Mouse (Mus musculus) left cerebral cortex, adult 2 months (tissue): ENCODE data around the gene Cavin1. TPM values are rescaled to one million over a fixed set of nuclear protein-coding genes. Genes with fewer than 3 reads are reported as not detected.

ENCODE experiments used
- DNase-seq, 2 experiments: peaks; one replicate each; pipeline ENCODE4 v3.0.0; 2021 to 2022; ENCODE audit warnings: low spot score in 2 of 2, mixed read lengths in 1 of 2; ENCODE audit errors: extremely low spot score in 1 of 2
- H3K27ac ChIP-seq: fragments of 200-600 bp; 2 replicates; pipeline ENCODE4 v1.8.1; 2022
- H3K4me3 ChIP-seq: fragments of 200-600 bp; 2 replicates; pipeline ENCODE4 v1.8.1; 2022
- CTCF ChIP-seq: fragments of 200-600 bp; IDR thresholded peaks from 2 replicates; pipeline ENCODE4 v1.8.1; 2022; ENCODE audit warnings: antibody characterized with exemption, mild to moderate bottlenecking, moderate library complexity
- intact Hi-C: fragments of 180-260 bp; cut with DNase I; formaldehyde crosslinking; loops from one replicate; pipeline ENCODE4 v1.15.1; 2025
- total RNA-seq, 2 experiments: library from RNA; stranded (reverse); gene quantifications; 2 replicates each; pipeline ENCODE4 v1.2.3; 2021

Cavin1 gene
- total RNA-seq, 2 experiments from 2014 or later, result 19.2 to 22.2 TPM

- no peak for DNase-seq
- Histone ChIP-seq H3K4me3 (no peak overlapping the region), H3K27ac (no peak overlapping the region)
- no peak for TF ChIP-seq CTCF
- intact Hi-C loops, result no loop called here
Observed at GRCm38 (mm10) chr11:100964180-100964579, 6.5 kb downstream of the Cavin1 start.

- no peak overlapping the region for H3K4me3 ChIP-seq
- intact Hi-C loops, result no loop called here
- no peak for TF ChIP-seq CTCF
- H3K27ac ChIP-seq, result no peak overlapping the region
- no peak for DNase-seq
Observed at GRCm38 (mm10) chr11:100963647-100964046, 7.0 kb downstream of the Cavin1 start.

- H3K27ac ChIP-seq, result no peak overlapping the region
- TF ChIP-seq CTCF, result no peak
- DNase-seq, result no peak
- H3K4me3 ChIP-seq, result no peak overlapping the region
- intact Hi-C loops, result no loop called here
Observed at GRCm38 (mm10) chr11:100962371-100962911, 8.2 kb downstream of the Cavin1 start.

DNA sequence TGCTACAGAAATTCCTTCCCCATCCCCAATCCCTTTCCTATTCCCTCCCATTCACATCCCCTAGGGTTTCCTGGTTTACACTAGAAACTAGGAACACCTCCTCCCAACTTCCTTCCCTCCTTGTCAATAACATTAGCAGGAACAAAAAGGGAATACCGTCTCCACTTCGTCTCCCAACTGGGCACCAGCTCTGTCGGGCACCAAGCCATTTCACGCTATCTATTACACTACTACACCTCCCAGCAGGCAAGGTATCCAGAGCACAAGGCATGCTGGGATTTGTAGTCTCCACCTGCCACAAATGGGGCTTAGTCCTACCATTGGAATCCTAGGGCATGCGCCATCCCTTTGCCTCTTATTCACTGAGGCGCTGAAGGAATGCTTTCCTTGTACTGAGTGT lies 10.1 kb downstream of the Cavin1 start:
- peak in 1 of 2 experiments; percentile 18 for DNase-seq
- intact Hi-C loops, result no loop called here
- no peak for TF ChIP-seq CTCF
- no peak overlapping the region for H3K27ac ChIP-seq
- H3K4me3 ChIP-seq, result no peak overlapping the region

GRCm38 (mm10) chr11:100959826-100960225 lies 10.9 kb downstream of the Cavin1 start:
- TF ChIP-seq CTCF, result no peak
- no peak for DNase-seq
- intact Hi-C loops, result loop anchor here (1.0 to 5.0 kb wide), 4 partner anchors 67 to 389 kb away; no protein-coding TSS in a partner anchor
- H3K4me3 ChIP-seq, result no peak overlapping the region
- peak overlapping the region; percentile 12; the same call in 1 of the 2 replicates for H3K27ac ChIP-seq

GRCm38 (mm10) chr11:100959464-100959810 lies 11.2 kb downstream of the Cavin1 start:
- intact Hi-C loops, result loop anchor here (1.0 to 5.0 kb wide), 4 partner anchors 66 to 389 kb away; no protein-coding TSS in a partner anchor
- H3K4me3 ChIP-seq, result no peak overlapping the region; the same call in 1 of the 2 replicates
- peak; percentile 82 for TF ChIP-seq CTCF
- peak in 1 of 2 experiments; percentile 57 for DNase-seq
- no peak overlapping the region for H3K27ac ChIP-seq

GRCm38 (mm10) chr11:100958613-100959463 lies 11.8 kb downstream of the Cavin1 start:
- H3K4me3 ChIP-seq, result peak overlapping the region; percentile 22; the same call in 1 of the 2 replicates
- intact Hi-C loops, result loop anchor here (1.0 to 5.0 kb wide), 4 partner anchors 66 to 388 kb away; no protein-coding TSS in a partner anchor
- H3K27ac ChIP-seq, result no peak overlapping the region
- no peak for DNase-seq
- TF ChIP-seq CTCF, result no peak

DNA sequence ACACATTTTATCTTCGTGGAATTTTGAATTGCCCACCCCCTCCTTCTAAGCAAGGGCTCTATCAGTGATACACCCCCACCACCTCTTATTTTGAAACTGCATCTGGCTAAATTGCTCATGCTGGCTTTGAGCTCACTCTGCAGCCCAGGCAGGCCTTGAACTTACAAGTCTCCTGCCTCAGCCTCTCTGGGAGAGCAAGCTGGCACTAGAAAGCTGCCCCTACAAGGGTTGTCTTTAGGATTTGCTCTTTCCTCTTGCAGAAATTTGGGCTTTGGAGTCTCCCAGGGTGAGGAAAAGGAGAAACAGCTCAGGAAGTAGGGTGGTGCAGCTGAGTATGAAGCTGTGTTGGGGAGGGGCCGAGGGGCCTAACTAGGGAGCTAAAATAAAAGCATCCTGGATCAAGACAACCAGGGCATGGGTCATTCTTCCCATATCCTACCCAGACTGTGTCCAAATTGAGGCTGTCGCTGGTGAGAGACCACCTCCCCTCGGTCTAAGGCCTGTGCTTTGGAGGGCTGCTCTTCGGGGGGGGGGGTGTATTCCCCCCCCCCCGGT lies 12.7 kb downstream of the Cavin1 start:
- intact Hi-C loops, result loop anchor here (2.0 to 5.0 kb wide), 2 partner anchors 191 to 387 kb away; no protein-coding TSS in a partner anchor
- Histone ChIP-seq H3K27ac (no peak overlapping the region), H3K4me3 (no peak overlapping the region)
- TF ChIP-seq CTCF, result no peak
- no peak for DNase-seq

GRCm38 (mm10) chr11:100957244-100957643 lies 13.4 kb downstream of the Cavin1 start:
- no peak overlapping the region for H3K4me3 ChIP-seq
- intact Hi-C loops, result loop anchor here (5.0 kb wide), 1 partner anchor 190 kb away; no protein-coding TSS in a partner anchor
- peak; percentile 84 to 95 for DNase-seq
- peak; percentile 92 for TF ChIP-seq CTCF
- no peak overlapping the region for H3K27ac ChIP-seq

DNA sequence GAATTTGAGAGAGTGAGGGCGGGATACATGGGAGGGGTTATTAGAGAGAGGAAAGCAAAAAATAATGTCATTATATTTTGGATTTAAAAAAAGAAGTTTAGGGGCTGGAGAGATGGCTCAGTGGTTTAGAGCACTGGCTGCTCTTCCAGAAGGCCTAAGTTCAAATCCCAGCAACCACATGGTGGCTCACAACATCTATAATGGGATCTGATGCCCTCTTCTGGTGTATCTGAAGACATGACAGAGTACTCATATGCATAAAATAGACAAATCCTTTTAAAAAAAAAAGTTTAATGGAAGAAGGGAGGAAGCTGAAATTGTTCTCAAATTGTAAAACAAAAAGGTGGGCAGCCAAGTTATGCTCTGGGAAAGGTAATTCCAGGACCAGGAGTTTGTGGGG lies 21.1 kb downstream of the Cavin1 start:
- intact Hi-C loops, result no loop called here
- peak; percentile 12 for TF ChIP-seq CTCF
- DNase-seq, result no peak
- no peak overlapping the region for H3K4me3 ChIP-seq
- no peak overlapping the region for H3K27ac ChIP-seq

DNA sequence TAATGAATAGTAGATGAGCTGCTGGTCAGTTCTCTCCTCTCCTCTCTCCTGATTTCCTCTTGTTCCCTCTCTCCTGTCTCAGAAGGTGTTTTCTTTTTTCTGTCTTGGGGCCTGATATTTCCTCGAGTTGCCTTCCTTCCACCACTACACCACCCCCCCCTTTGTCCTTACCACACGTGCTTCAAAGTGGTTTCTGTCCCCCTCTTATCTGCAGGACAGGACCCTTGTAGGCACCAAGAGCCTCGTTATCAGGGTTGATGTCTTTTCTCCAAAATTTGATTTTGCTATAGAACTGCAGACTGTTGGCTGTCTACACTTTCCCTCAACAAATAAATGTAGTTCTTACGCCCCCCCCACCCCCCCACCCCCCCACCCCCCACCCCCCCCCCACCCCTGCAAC lies 22.4 kb downstream of the Cavin1 start:
- H3K27ac ChIP-seq, result no peak overlapping the region
- H3K4me3 ChIP-seq, result no peak overlapping the region
- no peak for TF ChIP-seq CTCF
- DNase-seq, result no peak
- intact Hi-C loops, result no loop called here

DNA sequence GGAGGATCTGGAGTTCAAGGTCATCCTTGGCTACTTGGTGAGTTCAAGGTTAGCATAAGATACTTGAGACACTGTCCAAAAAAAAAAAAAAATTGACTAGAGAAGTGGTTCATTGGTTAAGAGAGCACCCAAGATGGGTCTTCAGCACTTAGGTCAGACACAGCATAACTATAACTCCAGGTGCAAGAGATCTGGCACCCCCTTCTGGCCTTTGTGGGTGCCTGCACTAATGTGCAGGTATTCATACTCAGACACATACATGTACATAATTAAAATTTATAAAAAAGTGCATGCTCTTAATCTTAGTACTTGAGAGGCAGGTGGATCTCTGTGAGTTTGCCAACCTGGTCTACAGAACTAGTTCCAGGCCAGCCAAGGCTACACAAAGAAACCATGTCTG lies 23.1 kb downstream of the Cavin1 start:
- intact Hi-C loops, result no loop called here
- Histone ChIP-seq H3K4me3 (no peak overlapping the region), H3K27ac (no peak overlapping the region)
- DNase-seq, result no peak
- TF ChIP-seq CTCF, result peak; percentile 21
